Mouse (Mus musculus) myocyte (in vitro differentiated cells): ENCODE data around the gene Tmem120b.

Experiments
- E2F4 ChIP-seq: IDR thresholded peaks from one replicate; pipeline ENCODE4 v1.6.1; 2011; ENCODE audit warnings: mild to moderate bottlenecking, control low read depth, moderate library complexity; ENCODE audit not compliant: insufficient read depth
- MAX ChIP-seq: IDR thresholded peaks from one replicate; pipeline ENCODE4 v1.6.1; 2011; ENCODE audit warnings: low read depth, mild to moderate bottlenecking, control low read depth
- POLR2A ChIP-seq: IDR thresholded peaks from one replicate; pipeline ENCODE4 v1.6.1; 2011; ENCODE audit warnings: low read depth, mild to moderate bottlenecking, control low read depth, moderate library complexity; ENCODE audit not compliant: insufficient read length
- REST ChIP-seq: IDR thresholded peaks from one replicate; pipeline ENCODE4 v1.6.1; 2011; ENCODE audit warnings: mild to moderate bottlenecking, control low read depth, moderate library complexity; ENCODE audit not compliant: insufficient read depth, insufficient read length
- TCF3 ChIP-seq: IDR thresholded peaks from one replicate; pipeline ENCODE4 v1.6.1; 2011; ENCODE audit warnings: low read depth, control low read depth; ENCODE audit not compliant: insufficient read length

DNA sequence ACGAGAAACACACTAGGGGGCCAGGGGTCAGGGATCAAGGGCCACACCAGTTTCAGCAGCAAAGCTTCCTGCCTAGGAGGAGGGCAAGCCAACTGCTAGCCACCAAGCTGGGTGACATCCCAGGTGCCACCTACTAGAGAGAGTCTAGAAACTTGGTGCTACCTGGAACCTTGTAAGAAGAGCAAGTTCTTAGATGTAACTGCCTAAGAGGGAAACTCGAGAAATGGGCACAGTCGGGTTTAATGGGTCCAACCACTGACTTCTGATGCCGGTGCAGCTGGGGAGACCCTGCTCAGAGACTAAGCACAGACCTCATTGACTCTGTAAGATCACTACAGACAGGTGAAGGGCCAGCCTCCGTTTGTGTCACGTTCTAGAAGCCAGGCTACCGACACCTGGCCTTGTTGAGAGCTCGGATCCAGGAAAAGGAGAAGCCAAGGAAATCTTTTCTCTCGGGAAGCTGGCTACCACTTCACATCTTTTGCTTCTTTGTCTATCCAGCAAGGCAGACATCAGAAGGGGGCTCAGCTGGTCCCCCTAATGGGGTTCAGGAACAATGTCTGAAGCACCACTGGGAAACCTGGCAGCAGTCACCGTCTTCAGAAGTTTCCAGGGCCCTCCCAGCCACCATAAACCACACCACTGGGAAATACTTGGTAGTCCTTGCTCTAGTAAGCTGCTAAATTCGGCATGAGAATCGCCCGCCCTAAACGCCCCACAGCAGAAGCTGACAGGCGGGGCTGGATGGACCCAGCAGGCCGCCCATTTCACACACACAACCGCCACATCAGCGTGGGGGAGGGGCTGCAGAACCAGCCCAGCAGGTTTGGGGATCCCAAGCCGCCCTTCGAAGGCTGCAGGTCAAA lies 69.1 kb downstream of the Tmem120b start:
- peak; percentile 48 for TF ChIP-seq POLR2A
- TF ChIP-seq MAX = no peak
- no peak for TF ChIP-seq TCF3
- TF ChIP-seq E2F4 = no peak
- TF ChIP-seq REST = no peak
